Mouse (Mus musculus) kidney, embryonic 14.5 days (tissue): ENCODE results near the gene Cxxc4. TPM values are rescaled to one million over a fixed set of nuclear protein-coding genes. Genes with fewer than 3 reads are reported as not detected.
A peak's percentile ranks its signal among the peaks of the same experiment; 100 is the strongest.
"Not testable (repeated sequence)": the region's sequence is repeated elsewhere in the genome, so short reads cannot be mapped to it uniquely, and the experiment has no call there.

Experiments
- ATAC-seq: fragments of 200-750 bp; cut with Nextera tagmentation; 2 replicates; pipeline ENCODE4 v1.8.0; 2017; ENCODE audit warnings: moderate number of reproducible peaks, mild to moderate bottlenecking, moderate TSS enrichment, moderate library complexity; ENCODE audit not compliant: low FRiP score, low TSS enrichment
- H3K27ac ChIP-seq: fragments of 300-500 bp; sonication (generic); 2 replicates; pipeline ENCODE4 v1.5.1; 2014; ENCODE audit warnings: low read depth, mild to moderate bottlenecking, low read length, moderate library complexity, mixed read lengths
- H3K27me3 ChIP-seq: fragments of 300-500 bp; sonication (generic); 2 replicates; pipeline ENCODE4 v1.6.1; 2014; ENCODE audit warnings: mild to moderate bottlenecking, low read length; ENCODE audit not compliant: control insufficient read depth, insufficient read depth
- H3K36me3 ChIP-seq: fragments of 300-500 bp; sonication (generic); 2 replicates; pipeline ENCODE4 v1.6.1; 2014; ENCODE audit warnings: low read length, mixed read lengths; ENCODE audit not compliant: control insufficient read depth, insufficient read depth
- H3K4me1 ChIP-seq: fragments of 300-500 bp; sonication (generic); 2 replicates; pipeline ENCODE4 v1.6.1; 2014; ENCODE audit warnings: low read length, mixed read lengths; ENCODE audit not compliant: control insufficient read depth, insufficient read depth
- H3K4me2 ChIP-seq: fragments of 300-500 bp; sonication (generic); replicated peaks from 2 replicates; pipeline ENCODE4 v1.6.1; 2014; ENCODE audit warnings: low read depth, mild to moderate bottlenecking, low read length
- H3K4me3 ChIP-seq: fragments of 300-500 bp; sonication (generic); 2 replicates; pipeline ENCODE4 v1.5.1; 2014; ENCODE audit warnings: mild to moderate bottlenecking, low read length
- H3K9ac ChIP-seq: fragments of 300-500 bp; sonication (generic); 2 replicates; pipeline ENCODE4 v1.6.1; 2014; ENCODE audit warnings: low read depth, mild to moderate bottlenecking, low read length, moderate library complexity
- H3K9me3 ChIP-seq: fragments of 300-500 bp; sonication (generic); 2 replicates; pipeline ENCODE4 v1.6.1; 2016; ENCODE audit warnings: low read length; ENCODE audit not compliant: control insufficient read depth
- WGBS: fragments of 180-500 bp; shearing (Covaris S2); extraction: QIAGEN DNeasy Blood & Tissue Kit; methylation state at CpG from one replicate; pipeline ENCODE4 v1.1.7; 2014; 5-methylcytosine and 5-hydroxymethylcytosine counted together
- polyA plus RNA-seq: library from polyadenylated mRNA; unstranded; fragments of >200 nt; fragmentation: Nextera tagmentation; extraction: Ambion mirVana; gene quantifications from 2 replicates; pipeline ENCODE4 v1.2.1, GENCODE M21; 2014

Cxxc4 gene
- 8.4 and 9.0 TPM in 2 replicates for polyA plus RNA-seq

DNA sequence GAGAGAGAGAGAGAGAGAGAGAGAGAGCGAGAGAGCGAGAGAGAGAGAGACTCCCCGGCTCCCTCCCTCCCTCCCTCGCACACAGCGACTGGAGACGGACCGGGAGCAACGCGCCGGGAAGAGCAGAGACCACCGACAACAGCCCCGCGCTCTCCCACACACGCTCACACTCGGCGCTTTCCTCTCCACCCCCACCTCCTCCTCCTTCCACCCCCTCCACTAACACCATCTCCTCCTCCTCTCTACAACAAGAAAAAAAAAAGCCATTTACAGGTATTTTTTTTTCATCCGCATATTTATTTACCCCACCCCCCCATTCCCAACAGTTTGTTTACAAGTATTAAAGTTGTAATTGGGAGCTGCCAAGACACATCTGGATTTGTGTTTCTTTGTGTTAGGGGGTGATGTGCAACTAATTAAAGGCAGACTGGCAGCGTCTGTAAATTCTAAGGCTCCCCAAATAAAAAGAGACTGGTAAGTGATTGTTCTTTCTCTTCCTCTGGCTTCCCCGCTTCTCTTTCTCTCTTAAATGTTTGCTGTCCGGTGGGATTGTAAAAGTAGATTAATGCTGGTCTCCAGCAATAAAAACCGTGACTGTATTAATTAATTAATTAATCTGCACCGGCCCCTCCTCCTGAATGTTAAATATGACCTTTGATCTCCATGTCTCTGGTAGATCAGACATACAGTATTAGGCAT is at the start of gene Cxxc4:
Gene Cxxc4 (plus strand): TSS at position 71 of the 699 bp plus-strand sequence.
- Histone ChIP-seq H3K27ac (peak within 1 kb of the TSS; percentile 89), H3K4me1 (peaks cover 7% of the 10 kb centered on the region; the same call in 1 of the 2 replicates)
- WGBS, result under 1% methylated on average over 12 of the region's 22 CpGs

DNA sequence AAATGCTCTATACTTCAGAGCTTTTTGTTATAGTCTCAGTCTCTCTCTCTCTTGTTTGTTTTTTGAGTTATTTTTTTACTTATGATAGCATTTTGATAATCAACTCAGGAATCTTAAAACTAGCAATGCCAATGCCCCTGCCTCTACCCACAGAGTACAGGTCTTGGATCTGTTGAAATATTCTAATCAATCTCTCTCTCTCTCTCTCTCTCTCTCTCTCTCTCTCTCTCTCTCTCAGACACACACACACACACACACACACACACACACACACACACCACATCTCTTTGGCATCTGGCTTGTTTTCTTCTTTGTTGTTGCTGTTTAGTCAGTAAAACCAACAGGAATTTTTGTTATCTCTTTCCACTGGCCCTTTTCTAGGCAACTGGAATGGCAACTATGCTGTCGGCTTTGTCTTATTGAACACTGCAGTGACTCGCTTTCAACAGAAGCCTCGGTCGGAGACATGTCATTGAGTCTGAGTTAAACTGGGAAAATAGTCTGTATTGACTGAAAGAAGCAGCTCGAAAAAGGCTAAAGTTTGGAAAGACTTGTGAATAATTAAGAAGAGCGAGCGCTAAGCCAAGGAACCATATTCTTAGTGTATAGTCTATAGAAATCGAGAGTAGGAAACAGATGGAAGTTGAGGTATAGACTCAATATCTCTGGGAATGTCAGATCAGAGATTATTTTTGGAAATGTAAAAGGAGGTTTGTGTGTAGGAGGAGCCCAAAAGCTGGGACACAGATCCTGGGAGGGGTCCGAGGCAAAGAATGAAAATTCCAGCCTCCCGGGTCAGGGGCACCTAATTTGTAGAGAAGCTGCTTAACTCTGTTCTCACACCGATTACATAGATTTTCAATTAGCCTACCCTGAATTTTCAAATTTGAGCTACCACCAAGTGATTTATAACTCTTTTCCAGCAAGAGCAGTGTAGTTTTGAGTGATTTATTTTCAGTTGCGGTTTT is 47.0 kb upstream of the Cxxc4 start:
- no peak for ATAC-seq
- 81% methylated on average over 12 of the region's 12 CpGs for WGBS
- H3K4me3 ChIP-seq, result no peak overlapping the region

More for the DNA sequence above, at the start of gene Cxxc4:
- peak within 1 kb of the TSS; percentile 53 for H3K4me2 ChIP-seq
- H3K4me3 ChIP-seq, result peak within 1 kb of the TSS; percentile 52
- H3K9me3 ChIP-seq, result no peaks in the 10 kb centered on the region
- H3K36me3 ChIP-seq, result no peaks in the 10 kb centered on the region
- H3K9ac ChIP-seq, result peak within 1 kb of the TSS; percentile 60
- no peaks in the 10 kb centered on the region for H3K27me3 ChIP-seq
- ATAC-seq, result peak; percentile 63; the same call in 1 of the 2 replicates

DNA sequence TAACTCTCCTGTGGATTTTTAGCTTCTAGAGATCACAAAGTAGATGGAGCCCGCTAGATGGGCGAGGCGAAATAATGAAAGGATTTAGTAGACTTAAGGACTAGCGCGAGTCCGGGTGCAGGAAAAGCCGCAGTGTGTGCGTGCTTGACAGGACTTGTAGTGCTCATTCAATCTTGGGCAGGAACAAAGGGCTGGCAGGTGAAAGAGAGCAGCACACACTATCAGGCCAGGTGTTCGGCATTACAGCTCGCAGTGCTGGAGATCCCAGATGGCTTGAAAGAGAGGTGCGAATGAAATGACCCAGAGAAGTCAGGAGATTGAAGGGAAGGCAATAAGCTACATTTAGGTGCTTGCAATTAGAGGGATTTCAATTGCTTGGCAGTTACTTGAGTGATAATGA is 46.2 kb upstream of the Cxxc4 start:
- ATAC-seq, result no peak
- no peak overlapping the region for H3K27ac ChIP-seq
- H3K4me2 ChIP-seq, result peak overlapping the region; percentile 24
- no peaks in the 10 kb centered on the region for H3K9me3 ChIP-seq
- H3K4me1 ChIP-seq, result no peaks in the 10 kb centered on the region
- no peaks in the 10 kb centered on the region for H3K36me3 ChIP-seq
- H3K4me3 ChIP-seq, result no peak overlapping the region
- no peak overlapping the region for H3K9ac ChIP-seq
- 42% methylated on average over 11 of the region's 11 CpGs for WGBS
- H3K27me3 ChIP-seq, result no peaks in the 10 kb centered on the region

More for the DNA sequence above, 47.0 kb upstream of the Cxxc4 start:
- no peaks in the 10 kb centered on the region for H3K36me3 ChIP-seq
- no peaks in the 10 kb centered on the region for H3K27me3 ChIP-seq
- H3K4me2 ChIP-seq, result no peak overlapping the region
- no peaks in the 10 kb centered on the region for H3K9me3 ChIP-seq
- no peaks in the 10 kb centered on the region for H3K4me1 ChIP-seq
- H3K9ac ChIP-seq, result no peak overlapping the region
- no peak overlapping the region for H3K27ac ChIP-seq

DNA sequence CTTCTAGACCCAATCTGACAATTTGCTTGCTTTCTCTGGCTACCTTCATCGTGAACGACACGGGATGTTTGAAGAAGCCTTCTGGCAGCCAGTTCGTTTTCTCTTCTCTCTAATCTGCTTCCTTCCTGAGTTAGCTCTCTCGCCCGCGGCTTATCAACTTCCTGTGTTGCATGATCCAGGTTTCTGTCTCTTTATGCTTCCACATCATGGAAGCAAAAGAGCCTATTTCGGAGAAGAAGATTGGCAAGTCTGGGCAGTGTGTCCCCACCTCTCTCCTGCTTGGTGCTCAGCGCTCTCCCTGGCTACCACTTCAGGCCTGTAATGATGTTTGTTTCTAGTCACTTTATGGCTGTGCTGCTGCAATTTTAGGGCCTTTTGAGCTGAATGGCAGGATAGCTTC is 36.4 kb upstream of the Cxxc4 start:
- no peaks in the 10 kb centered on the region for H3K4me1 ChIP-seq
- no peaks in the 10 kb centered on the region for H3K27me3 ChIP-seq
- H3K9ac ChIP-seq, result no peak overlapping the region
- H3K4me3 ChIP-seq, result no peak overlapping the region
- H3K4me2 ChIP-seq, result no peak overlapping the region
- no peak overlapping the region for H3K27ac ChIP-seq
- ATAC-seq, result no peak
- H3K36me3 ChIP-seq, result no peaks in the 10 kb centered on the region
- WGBS, result 27% methylated on average over 9 of the region's 9 CpGs
- no peaks in the 10 kb centered on the region for H3K9me3 ChIP-seq

DNA sequence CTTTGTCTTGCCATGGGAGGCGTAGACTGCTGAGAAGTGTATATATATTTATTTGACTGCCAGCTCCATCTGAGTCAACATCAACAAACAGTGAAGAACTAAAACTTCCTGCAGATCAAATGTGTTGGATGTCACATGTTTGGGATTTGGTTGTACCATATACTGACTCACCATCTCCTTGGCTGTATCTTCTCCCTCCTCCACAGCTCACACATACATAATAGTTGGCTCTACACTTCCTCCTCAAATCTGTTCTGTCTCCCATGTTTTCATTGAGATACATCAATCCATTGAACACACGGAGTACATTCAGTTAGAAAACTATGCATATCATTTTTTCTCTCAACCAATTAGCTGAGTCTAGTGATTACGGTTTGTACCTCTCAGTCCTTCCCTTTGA is 29.7 kb upstream of the Cxxc4 start:
- Histone ChIP-seq H3K27ac (no peak overlapping the region), H3K4me3 (no peak overlapping the region), H3K9me3 (no peaks in the 10 kb centered on the region), H3K36me3 (no peaks in the 10 kb centered on the region), H3K9ac (no peak overlapping the region), H3K4me1 (no peaks in the 10 kb centered on the region), H3K4me2 (no peak overlapping the region), H3K27me3 (no peaks in the 10 kb centered on the region)
- no peak for ATAC-seq
- WGBS, result 90% methylated on average over 3 of the region's 3 CpGs

DNA sequence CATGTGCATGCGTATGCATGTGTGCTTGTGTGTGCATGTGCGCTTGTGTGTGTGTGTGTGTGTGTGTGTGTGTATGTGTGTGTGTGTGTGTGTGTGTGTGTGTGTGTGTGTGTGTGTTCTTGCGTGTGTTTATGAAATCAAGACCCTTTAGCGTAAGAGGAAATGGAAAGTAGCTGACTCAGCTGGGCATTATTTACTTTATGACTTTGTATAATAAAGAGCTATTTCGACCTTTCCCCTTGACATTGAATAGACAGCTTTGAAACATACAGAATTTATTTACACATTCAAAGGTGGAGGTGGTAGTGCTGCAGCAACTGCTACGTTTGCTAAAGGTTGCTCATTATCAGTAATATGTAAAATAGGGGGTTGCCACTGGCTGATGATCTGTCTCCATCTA is 25.3 kb upstream of the Cxxc4 start:
- H3K27me3 ChIP-seq, result no peaks in the 10 kb centered on the region
- H3K4me2 ChIP-seq, result no peak overlapping the region
- H3K4me3 ChIP-seq, result no peak overlapping the region
- no peak overlapping the region for H3K27ac ChIP-seq
- no peaks in the 10 kb centered on the region for H3K4me1 ChIP-seq
- no peak for ATAC-seq
- WGBS, result 77% methylated on average over 6 of the region's 6 CpGs
- no peaks in the 10 kb centered on the region for H3K36me3 ChIP-seq
- H3K9ac ChIP-seq, result no peak overlapping the region
- H3K9me3 ChIP-seq, result no peaks in the 10 kb centered on the region

DNA sequence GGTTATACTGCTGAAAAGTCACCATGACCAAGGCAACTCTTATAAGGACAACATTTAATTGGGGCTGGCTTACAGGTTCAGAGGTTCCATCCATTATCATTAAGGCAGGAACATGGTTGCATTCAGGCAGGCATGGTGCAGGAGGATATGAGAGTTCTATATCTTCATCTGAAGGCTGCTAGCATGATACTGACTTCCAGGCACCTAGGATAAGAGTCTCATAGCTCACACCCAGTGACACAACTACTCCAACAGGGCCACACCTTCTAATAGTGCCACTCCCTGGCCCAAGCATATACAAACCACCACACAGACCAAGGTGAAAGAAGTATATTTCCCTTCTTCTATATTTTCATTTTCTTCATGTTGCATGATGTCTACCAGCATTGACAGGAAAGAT is 16.4 kb upstream of the Cxxc4 start:
- H3K36me3 ChIP-seq, ATAC-seq, H3K9me3 ChIP-seq: not testable (repeated sequence)

DNA sequence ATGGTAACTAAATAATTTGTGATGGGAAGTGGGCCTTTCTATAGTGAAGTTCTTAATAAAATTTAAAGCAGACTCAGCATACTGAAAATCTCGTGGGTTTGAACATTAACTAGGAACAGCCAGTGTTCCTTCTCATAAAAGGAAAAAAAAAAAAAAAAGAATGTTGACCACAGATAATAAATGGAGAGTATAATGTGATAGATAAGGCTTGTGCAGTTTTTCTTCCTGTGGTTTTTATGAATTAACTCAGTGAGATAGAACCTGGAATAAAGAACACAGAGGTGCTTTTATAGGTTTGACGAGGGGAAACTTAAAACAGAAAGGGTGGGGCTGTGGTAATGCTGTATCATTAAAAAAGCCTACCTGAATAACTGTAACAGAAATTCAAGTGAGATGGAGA is 15.3 kb upstream of the Cxxc4 start:
- Histone ChIP-seq H3K9ac (no peak overlapping the region), H3K4me3 (no peak overlapping the region)
- 56% methylated on average over 2 of the region's 2 CpGs for WGBS

More for the DNA sequence above, 16.4 kb upstream of the Cxxc4 start:
- H3K9ac ChIP-seq, H3K27ac ChIP-seq, H3K4me1 ChIP-seq, H3K4me2 ChIP-seq, H3K4me3 ChIP-seq, H3K27me3 ChIP-seq: not testable (repeated sequence)

DNA sequence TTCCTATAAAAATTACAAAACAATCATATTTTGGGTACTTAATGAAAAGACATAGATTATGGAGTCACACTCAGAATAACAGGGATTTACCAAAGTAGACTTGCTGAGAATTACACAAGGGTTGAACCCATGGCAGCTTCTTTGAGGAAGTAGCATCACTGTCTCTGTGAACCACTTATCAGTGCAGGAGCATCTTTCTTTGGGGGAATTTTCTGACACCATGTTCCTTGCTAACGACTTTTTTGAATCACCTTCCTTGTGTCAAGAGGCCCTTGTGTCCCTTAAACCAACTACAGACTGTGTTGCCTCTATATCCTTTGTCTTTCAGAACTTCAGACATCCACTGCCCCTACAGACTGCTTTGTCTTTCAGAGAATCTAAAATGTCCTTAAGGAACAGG is 13.7 kb upstream of the Cxxc4 start:
- ATAC-seq, result no peak
- no peak overlapping the region for H3K4me3 ChIP-seq
- H3K4me1 ChIP-seq, result no peaks in the 10 kb centered on the region
- H3K9me3 ChIP-seq, result no peaks in the 10 kb centered on the region
- no peak overlapping the region for H3K4me2 ChIP-seq
- no peak overlapping the region for H3K27ac ChIP-seq
- no peak overlapping the region for H3K9ac ChIP-seq
- H3K27me3 ChIP-seq, result no peaks in the 10 kb centered on the region
- WGBS, result 58% methylated on average over 1 of the region's 1 CpGs
- no peaks in the 10 kb centered on the region for H3K36me3 ChIP-seq

More for the DNA sequence above, 15.3 kb upstream of the Cxxc4 start:
- Histone ChIP-seq H3K9me3 (no peaks in the 10 kb centered on the region), H3K4me1 (no peaks in the 10 kb centered on the region), H3K4me2 (no peak overlapping the region), H3K36me3 (no peaks in the 10 kb centered on the region), H3K27me3 (no peaks in the 10 kb centered on the region), H3K27ac (no peak overlapping the region)
- ATAC-seq, result no peak
